Mouse (Mus musculus) liver, embryonic 16.5 days (tissue): Measurements from ENCODE around the gene Kcnk13. TPM values are rescaled to one million over a fixed set of nuclear protein-coding genes. Genes with fewer than 3 reads are reported as not detected.

Experiments used
- ATAC-seq: fragments of 200-750 bp; cut with Nextera tagmentation; 2 replicates; pipeline ENCODE4 v1.8.0; 2017; ENCODE audit warnings: low read depth, mild to moderate bottlenecking, moderate number of reproducible peaks, moderate library complexity
- H3K27ac ChIP-seq: fragments of 300-500 bp; sonication (generic); 2 replicates; pipeline ENCODE4 v1.5.1; 2014; ENCODE audit warnings: mild to moderate bottlenecking, low read length
- H3K27me3 ChIP-seq: fragments of 300-500 bp; sonication (generic); 2 replicates; pipeline ENCODE4 v1.6.1; 2014; ENCODE audit warnings: low read depth, low read length, mixed read lengths; ENCODE audit not compliant: control insufficient read depth, insufficient read depth
- H3K36me3 ChIP-seq: fragments of 300-500 bp; sonication (generic); 2 replicates; pipeline ENCODE4 v1.6.1; 2014; ENCODE audit warnings: mild to moderate bottlenecking; ENCODE audit not compliant: control insufficient read depth, insufficient read depth
- H3K4me1 ChIP-seq: fragments of 300-500 bp; sonication (generic); 2 replicates; pipeline ENCODE4 v1.6.1; 2014; ENCODE audit warnings: low read depth, low read length, mixed read lengths; ENCODE audit not compliant: control insufficient read depth
- H3K4me2 ChIP-seq: fragments of 300-500 bp; sonication (generic); 2 replicates; pipeline ENCODE4 v1.6.1; 2014; ENCODE audit warnings: low read depth, low read length, mixed read lengths
- H3K4me3 ChIP-seq: fragments of 300-500 bp; sonication (generic); 2 replicates; pipeline ENCODE4 v1.5.1; 2014; ENCODE audit warnings: low read depth, mild to moderate bottlenecking, low read length
- H3K9ac ChIP-seq: fragments of 300-500 bp; sonication (generic); 2 replicates; pipeline ENCODE4 v1.6.1; 2014; ENCODE audit warnings: low read depth, low read length
- H3K9me3 ChIP-seq: fragments of 300-500 bp; sonication (generic); replicated peaks from 2 replicates; pipeline ENCODE4 v1.6.1; 2016; ENCODE audit warnings: low read length; ENCODE audit not compliant: control insufficient read depth
- WGBS: fragments of 180-500 bp; shearing (Covaris S2); extraction: QIAGEN DNeasy Blood & Tissue Kit; methylation state at CpG from one replicate; pipeline ENCODE4 v1.1.7; 2014; ENCODE audit not compliant: insufficient replicate concordance; 5-methylcytosine and 5-hydroxymethylcytosine counted together
- polyA plus RNA-seq: library from polyadenylated mRNA; unstranded; fragments of >200 nt; fragmentation: Nextera tagmentation; extraction: Ambion mirVana; gene quantifications from 2 replicates; pipeline ENCODE4 v1.2.1, GENCODE M21; 2015

Gene Kcnk13
- polyA plus RNA-seq, 1 experiment from 2014 or later = 0.84 TPM

DNA sequence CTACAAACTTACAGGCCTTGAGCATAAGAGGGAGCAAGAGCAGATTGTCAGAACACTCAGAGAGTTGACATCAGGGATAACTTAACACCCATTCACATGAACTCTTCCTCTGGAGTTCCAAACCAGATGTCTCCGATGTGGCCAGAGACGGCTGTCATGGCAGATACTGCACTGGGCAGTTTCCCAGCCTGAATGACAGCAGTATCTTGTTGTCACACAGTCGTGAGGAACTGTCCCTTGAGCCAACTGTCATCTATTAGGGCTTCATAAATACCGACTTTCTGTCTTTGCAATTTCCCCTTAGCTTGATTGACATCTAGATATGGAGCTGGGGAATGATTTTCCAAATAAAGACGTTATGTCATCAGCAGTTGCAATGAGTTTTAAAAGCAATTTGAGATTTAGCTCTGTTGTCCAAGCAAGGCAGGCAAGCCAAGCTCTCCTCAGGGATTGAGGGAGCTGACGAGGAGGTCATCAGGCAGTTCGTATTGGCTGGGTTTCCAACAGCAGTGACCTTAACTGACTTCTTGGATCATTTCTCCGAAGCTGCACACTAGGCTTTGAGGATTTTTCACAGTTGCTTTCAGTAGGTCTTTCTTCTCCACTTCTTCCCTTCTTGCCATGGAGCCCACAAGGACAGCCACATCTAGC is 115.5 kb downstream of the Kcnk13 start:
- 54% methylated on average over 8 of the region's 8 CpGs for WGBS
- Histone ChIP-seq H3K36me3 (no peaks in the 10 kb centered on the region), H3K9me3 (no peaks in the 10 kb centered on the region), H3K4me3 (no peak overlapping the region), H3K9ac (no peak overlapping the region), H3K4me2 (no peak overlapping the region), H3K27me3 (no peaks in the 10 kb centered on the region), H3K27ac (no peak overlapping the region), H3K4me1 (no peaks in the 10 kb centered on the region)
- no peak for ATAC-seq

DNA sequence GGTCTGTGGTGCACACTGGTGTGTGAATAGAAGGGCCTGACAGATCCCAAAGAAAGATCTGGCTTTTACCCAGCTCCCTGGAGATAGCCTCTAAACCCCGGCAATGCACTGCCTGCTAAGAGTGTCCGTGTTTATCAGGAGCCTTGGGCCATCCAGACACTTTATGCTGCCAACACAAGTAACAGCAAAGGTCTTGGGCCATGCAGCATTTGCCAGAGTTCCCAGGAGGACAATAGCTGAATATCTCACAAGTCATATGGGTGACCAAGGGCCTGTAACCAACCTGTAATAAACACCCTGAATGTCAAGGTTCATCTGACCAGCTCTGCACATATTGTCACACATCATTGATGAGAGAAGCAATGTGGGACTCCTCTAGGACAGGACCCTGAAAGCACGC is 123.7 kb downstream of the Kcnk13 start:
- H3K4me2 ChIP-seq = no peak overlapping the region
- no peak overlapping the region for H3K27ac ChIP-seq
- no peaks in the 10 kb centered on the region for H3K9me3 ChIP-seq
- WGBS = 70% methylated on average over 3 of the region's 3 CpGs
- no peak for ATAC-seq
- H3K27me3 ChIP-seq = no peaks in the 10 kb centered on the region
- no peaks in the 10 kb centered on the region for H3K36me3 ChIP-seq
- H3K4me3 ChIP-seq = no peak overlapping the region
- H3K4me1 ChIP-seq = no peaks in the 10 kb centered on the region
- no peak overlapping the region for H3K9ac ChIP-seq

DNA sequence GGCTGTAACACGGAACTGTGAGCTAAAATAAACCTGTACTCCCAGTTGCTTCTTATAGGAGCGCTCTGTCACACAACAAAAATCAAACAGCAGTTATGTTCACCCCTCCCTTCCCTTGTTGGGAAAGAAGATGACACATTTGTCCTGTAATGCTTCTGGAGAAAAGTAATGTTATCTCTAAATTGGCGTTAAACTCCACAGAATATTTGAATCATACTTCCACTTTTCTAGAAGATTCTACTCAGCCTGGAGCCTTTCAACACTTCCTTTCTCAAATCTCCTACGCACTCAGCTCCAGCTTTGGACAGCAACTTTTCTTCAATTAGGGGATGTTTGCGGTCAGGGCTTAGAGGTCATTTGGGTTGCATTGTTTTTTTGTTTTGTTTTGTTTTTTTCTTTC is 125.0 kb downstream of the Kcnk13 start:
- 42% methylated on average over 5 of the region's 5 CpGs for WGBS
- H3K27ac ChIP-seq = no peak overlapping the region
- H3K4me3 ChIP-seq = no peak overlapping the region
- no peaks in the 10 kb centered on the region for H3K27me3 ChIP-seq
- H3K4me1 ChIP-seq = no peaks in the 10 kb centered on the region
- no peak for ATAC-seq
- H3K36me3 ChIP-seq = no peaks in the 10 kb centered on the region
- H3K9ac ChIP-seq = no peak overlapping the region
- no peak overlapping the region for H3K4me2 ChIP-seq
- no peaks in the 10 kb centered on the region for H3K9me3 ChIP-seq

DNA sequence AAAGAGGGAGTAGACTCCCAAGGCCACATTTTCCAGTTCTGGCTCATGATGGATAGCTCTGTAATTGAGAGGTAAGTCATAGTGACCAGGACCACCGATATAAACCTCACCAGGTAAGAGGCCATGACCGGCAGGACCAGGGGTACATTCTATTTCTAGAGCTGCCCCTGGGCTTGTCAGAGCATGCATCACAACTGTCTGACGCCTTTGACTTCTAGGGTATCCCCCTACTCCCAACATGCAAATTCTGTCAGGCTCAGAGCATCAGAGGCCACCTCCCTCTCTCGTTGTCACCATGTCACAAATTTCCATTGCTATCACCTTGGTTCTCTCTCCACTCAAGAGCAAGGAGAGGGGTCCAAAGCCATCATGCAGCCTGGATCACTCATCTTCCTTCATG is 126.5 kb downstream of the Kcnk13 start:
- Histone ChIP-seq H3K9me3 (no peaks in the 10 kb centered on the region), H3K27ac (no peak overlapping the region), H3K36me3 (no peaks in the 10 kb centered on the region), H3K27me3 (no peaks in the 10 kb centered on the region), H3K4me3 (no peak overlapping the region), H3K9ac (no peak overlapping the region), H3K4me1 (no peaks in the 10 kb centered on the region), H3K4me2 (no peak overlapping the region)
- 58% methylated on average over 4 of the region's 4 CpGs for WGBS
- ATAC-seq = no peak

DNA sequence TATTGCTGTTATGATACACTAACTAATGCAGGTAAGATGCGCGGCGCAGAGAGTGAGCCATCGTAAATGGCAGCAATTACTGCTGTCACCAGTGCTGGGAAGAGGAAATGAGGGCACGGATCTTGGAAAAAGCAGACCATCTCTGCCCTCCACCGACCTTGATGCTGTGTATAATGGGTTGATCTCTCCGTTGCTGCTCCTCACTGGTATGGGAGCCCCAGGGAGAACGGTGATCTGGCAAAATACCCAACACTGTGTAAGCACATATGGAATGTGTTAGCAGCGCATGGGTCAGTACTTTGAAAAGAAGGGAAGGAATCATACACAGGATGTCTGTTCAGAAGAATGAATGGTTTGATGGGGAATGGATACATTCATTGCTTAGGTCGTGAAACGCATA is 128.7 kb downstream of the Kcnk13 start:
- ATAC-seq = no peak
- Histone ChIP-seq H3K4me2 (no peak overlapping the region), H3K9ac (no peak overlapping the region), H3K27me3 (no peaks in the 10 kb centered on the region), H3K4me3 (no peak overlapping the region), H3K36me3 (no peaks in the 10 kb centered on the region), H3K27ac (no peak overlapping the region), H3K9me3 (no peaks in the 10 kb centered on the region), H3K4me1 (no peaks in the 10 kb centered on the region)
- 72% methylated on average over 11 of the region's 11 CpGs for WGBS

DNA sequence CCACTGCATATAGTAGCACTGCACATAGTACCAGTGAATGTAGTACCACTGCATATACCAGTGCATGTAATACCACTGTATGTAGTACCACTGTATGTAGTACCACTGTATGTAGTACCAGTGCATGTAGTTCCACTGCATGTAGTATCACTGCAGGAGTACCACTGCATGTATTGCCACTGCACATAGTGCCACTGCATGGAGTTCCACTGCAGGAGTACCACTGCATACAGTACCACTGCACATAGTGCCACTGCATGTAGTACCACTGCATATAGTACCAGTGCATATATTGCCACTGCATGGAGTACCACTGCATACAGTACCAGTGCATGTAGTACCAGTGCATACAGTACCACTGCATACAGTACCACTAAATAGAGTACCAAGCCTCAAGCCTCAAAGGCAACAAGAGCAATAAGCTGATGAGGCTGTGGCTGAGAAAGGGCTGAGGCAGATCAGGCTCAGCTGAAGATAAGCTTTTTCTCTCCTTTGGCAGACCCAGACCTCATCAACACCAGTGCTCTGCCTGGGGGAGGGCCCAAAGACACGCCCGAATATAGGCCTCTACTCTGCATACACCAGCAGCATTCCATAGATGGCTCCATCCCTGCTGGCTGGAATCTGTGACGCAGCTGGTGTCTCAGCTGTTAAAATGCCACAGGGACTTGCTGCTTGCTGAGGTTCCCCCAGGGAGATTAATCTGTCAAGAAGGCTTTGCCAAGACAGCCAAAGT is 135.8 kb downstream of the Kcnk13 start:
- no peaks in the 10 kb centered on the region for H3K27me3 ChIP-seq
- no peak overlapping the region for H3K4me3 ChIP-seq
- ATAC-seq = no peak
- no peak overlapping the region for H3K9ac ChIP-seq
- no peak overlapping the region for H3K27ac ChIP-seq
- no peaks in the 10 kb centered on the region for H3K4me1 ChIP-seq
- H3K4me2 ChIP-seq = no peak overlapping the region
- no peaks in the 10 kb centered on the region for H3K9me3 ChIP-seq
- WGBS = 62% methylated on average over 3 of the region's 3 CpGs
- H3K36me3 ChIP-seq = no peaks in the 10 kb centered on the region

DNA sequence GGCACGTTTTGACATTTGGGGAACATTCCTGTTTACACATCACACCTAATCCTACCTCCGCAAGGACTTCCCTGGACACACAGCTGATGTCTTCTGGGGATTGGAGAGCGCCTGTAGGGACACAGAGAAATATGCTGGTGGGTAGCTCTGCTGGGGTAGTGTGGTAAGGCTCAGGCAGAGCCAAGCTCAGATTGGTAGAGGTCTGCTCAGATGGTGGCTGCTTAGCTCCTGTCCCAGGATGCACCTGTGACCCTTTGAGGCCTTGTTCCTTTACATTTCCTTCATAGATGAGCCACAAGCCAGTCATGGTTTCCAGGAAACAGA is 136.4 kb downstream of the Kcnk13 start:
- 58% methylated on average over 3 of the region's 3 CpGs for WGBS
- ATAC-seq = no peak
- Histone ChIP-seq H3K4me3 (no peak overlapping the region), H3K4me2 (no peak overlapping the region), H3K27me3 (no peaks in the 10 kb centered on the region), H3K27ac (no peak overlapping the region), H3K9ac (no peak overlapping the region), H3K36me3 (no peaks in the 10 kb centered on the region), H3K9me3 (no peaks in the 10 kb centered on the region), H3K4me1 (no peaks in the 10 kb centered on the region)

DNA sequence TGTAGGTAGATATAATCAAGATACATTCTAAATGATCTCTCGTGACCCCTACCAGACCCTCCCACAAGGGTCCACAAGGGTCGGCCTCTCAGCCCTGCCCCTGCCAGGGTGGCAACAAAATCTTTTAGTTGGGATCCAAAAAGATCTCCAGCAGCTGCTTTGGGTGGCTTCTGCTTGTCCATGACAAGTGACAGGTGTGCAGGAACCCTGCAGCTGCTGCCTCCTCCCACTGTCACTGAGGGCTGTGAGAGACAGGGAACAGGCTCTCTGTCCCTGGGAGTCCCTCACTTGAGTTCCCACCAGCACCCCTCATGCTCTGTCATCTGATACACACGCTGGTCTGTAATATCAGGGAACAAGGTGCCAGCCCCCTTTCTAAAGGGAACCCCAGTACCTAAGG is 137.4 kb downstream of the Kcnk13 start:
- H3K27me3 ChIP-seq = no peaks in the 10 kb centered on the region
- H3K4me1 ChIP-seq = no peaks in the 10 kb centered on the region
- no peak for ATAC-seq

DNA sequence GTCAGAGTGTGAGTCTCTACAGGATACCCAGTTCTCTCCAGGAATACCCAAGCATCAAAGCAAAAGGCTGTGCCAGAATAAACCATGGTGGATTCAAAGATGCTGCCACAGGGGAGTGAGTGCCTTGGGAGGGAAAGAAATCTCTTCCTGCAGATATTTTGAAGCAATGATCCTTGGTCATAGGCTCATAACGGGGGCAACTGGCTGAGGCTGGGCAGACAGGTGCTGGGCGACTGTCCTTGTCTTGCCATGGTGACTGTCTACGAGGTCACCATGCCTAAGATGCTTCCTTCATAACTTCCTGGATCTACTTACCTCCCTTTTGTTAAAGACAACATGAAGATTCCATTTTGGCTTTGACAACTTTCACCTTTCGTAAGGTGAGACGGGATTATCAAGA is 140.2 kb downstream of the Kcnk13 start:
- no peaks in the 10 kb centered on the region; the same call in 1 of the 2 replicates for H3K4me1 ChIP-seq
- no peaks in the 10 kb centered on the region for H3K36me3 ChIP-seq
- no peak overlapping the region for H3K4me2 ChIP-seq
- no peak overlapping the region for H3K4me3 ChIP-seq
- H3K9ac ChIP-seq = no peak overlapping the region
- no peak for ATAC-seq
- WGBS = 65% methylated on average over 5 of the region's 5 CpGs
- no peaks in the 10 kb centered on the region for H3K27me3 ChIP-seq
- no peak overlapping the region for H3K27ac ChIP-seq
- H3K9me3 ChIP-seq = no peaks in the 10 kb centered on the region

More for the DNA sequence above, 137.4 kb downstream of the Kcnk13 start:
- no peaks in the 10 kb centered on the region for H3K36me3 ChIP-seq
- WGBS = 41% methylated on average over 3 of the region's 3 CpGs
- H3K9me3 ChIP-seq = no peaks in the 10 kb centered on the region
- H3K4me3 ChIP-seq = no peak overlapping the region
- H3K9ac ChIP-seq = no peak overlapping the region
- no peak overlapping the region for H3K27ac ChIP-seq
- no peak overlapping the region for H3K4me2 ChIP-seq
